ENCODE assay signal across 8 mouse cellular contexts in genomic region chr7:128238991-128239390, GRCm38 (mm10). TPM values are rescaled to one million over a fixed set of nuclear protein-coding genes. Genes with fewer than 3 reads are reported as not detected.
DNase-seq lines count a peak whose midpoint lies in the region; ATAC-seq and TF ChIP-seq lines count a peak whose summit lies in the region.

No protein-coding gene starts in this region.

- no peaks in the 10 kb centered on the region for H3K27me3 ChIP-seq in forebrain, embryonic 15.5 days

- peak; percentile 30 to 33 for DNase-seq in cerebellum, adult 18-20 months
- DNase-seq in cerebellum, postnatal 4 days (ENCODE audit: low spot score in 2 of 2) = no peak
- DNase-seq in kidney, postnatal 10 days = peak; percentile 62
- peak; percentile 16 to 57 for DNase-seq in thymus, postnatal 10 days (ENCODE audit: low spot score in 2 of 2)
- no peak for DNase-seq in adrenal gland, postnatal 10 days

- H3K79me2 ChIP-seq in macrophage (ENCODE audit: inconsistent target) = peaks cover 34% of the 10 kb centered on the region

- no peak for TF ChIP-seq CTCF in bone marrow macrophage, adult 2 months (IDR thresholded peaks at IDR 0.05; ENCODE audit: low read depth, low read length)

- peaks cover 12% of the 10 kb centered on the region; the same call in 1 of the 2 replicates for H3K36me3 ChIP-seq in forebrain, embryonic 15.5 days
- H3K36me3 ChIP-seq in macrophage (ENCODE audit: inconsistent target) = peaks cover 44% of the 10 kb centered on the region

- TF ChIP-seq POLR2A in bone marrow macrophage, adult 2 months (IDR thresholded peaks at IDR 0.05; ENCODE audit: borderline replicate concordance, low read depth, low read length) = no peak

- H3K9me3 ChIP-seq in forebrain, embryonic 15.5 days = no peaks in the 10 kb centered on the region

- peak overlapping the region; percentile 6; the same call in 1 of the 2 replicates for H3K27ac ChIP-seq in bone marrow macrophage, adult 2 months (ENCODE audit: insufficient read depth, low read depth, low read length)
- peak overlapping the region; percentile 98; the same call in 1 of the 2 replicates for H3K27ac ChIP-seq in forebrain, embryonic 15.5 days (replicated peaks)
- peak overlapping the region; percentile 50 for H3K27ac ChIP-seq in macrophage

- H3K4me3 ChIP-seq in bone marrow macrophage, adult 2 months (ENCODE audit: insufficient read depth, low read length) = peak overlapping the region; percentile 49
- H3K4me3 ChIP-seq in forebrain, embryonic 15.5 days = peak overlapping the region; percentile 70
- H3K4me3 ChIP-seq in macrophage (ENCODE audit: inconsistent target) = peak overlapping the region; percentile 35

- peaks cover 24% of the 10 kb centered on the region for H3K4me1 ChIP-seq in bone marrow macrophage, adult 2 months (ENCODE audit: control insufficient read depth, insufficient read depth, low read length)
- H3K4me1 ChIP-seq in forebrain, embryonic 15.5 days = peaks cover 17% of the 10 kb centered on the region

- WGBS in forebrain, embryonic 15.5 days = 24% methylated on average over 4 of the region's 4 CpGs
- 38% methylated on average over 4 of the region's 4 CpGs for WGBS in macrophage (ENCODE audit: missing documents)

- peak overlapping the region; percentile 56 for H3K4me2 ChIP-seq in forebrain, embryonic 15.5 days (replicated peaks)

- no peak overlapping the region for H3K9ac ChIP-seq in forebrain, embryonic 15.5 days (replicated peaks)

- no peak for ATAC-seq in forebrain, embryonic 15.5 days (replicated peaks)

RNA-seq across cellular contexts. Expression of gene 9130023H24Rik, which starts 1.2 kb away (rescaled TPM):
- polyA plus RNA-seq in bone marrow macrophage, adult 2 months (2012; ENCODE audit: insufficient read depth, insufficient read length, missing spikeins) = 2.5 and 2.8 TPM in 2 replicates
- polyA plus RNA-seq in forebrain, embryonic 15.5 days (2015; fragmentation: Nextera tagmentation; extraction: Ambion mirVana) = 8.8 and 9.7 TPM in 2 replicates
- 10 to 100 TPM in 12 of 26 experiments, 1 to 10 TPM in 14; 2.8 to 25.3 (median 9.7) TPM for total RNA-seq in macrophage (2018; cell fraction: chromatin; rRNA removed)
- total RNA-seq in macrophage (2018; cell fraction: cytosol; rRNA removed) = 10 to 100 TPM in 7 of 26 experiments, 1 to 10 TPM in 19; 3.1 to 12.8 (median 8.6) TPM
- 10 to 100 TPM in 18 of 26 experiments, 1 to 10 TPM in 8; 3.7 to 35.3 (median 14.8) TPM for total RNA-seq in macrophage (2018; cell fraction: nucleus; rRNA removed)
- polyA plus RNA-seq in macrophage (2018) = 5.0 to 5.9 TPM (median 5.6 TPM) in 3 replicates
- 1 to 10 TPM; 6.5 to 6.6 TPM for total RNA-seq in adrenal gland, postnatal 10 days (2021)

RNA-seq across cellular contexts. Expression of gene Armc5, which starts 1.8 kb away (rescaled TPM):
- polyA plus RNA-seq in bone marrow macrophage, adult 2 months (2012; ENCODE audit: insufficient read depth, insufficient read length, missing spikeins) = 14.6 and 15.0 TPM in 2 replicates
- 11.0 and 12.0 TPM in 2 replicates for polyA plus RNA-seq in forebrain, embryonic 15.5 days (2015; fragmentation: Nextera tagmentation; extraction: Ambion mirVana)
- 10 to 100 TPM; 19.0 to 66.6 (median 39.3) TPM for total RNA-seq in macrophage (2018; cell fraction: chromatin; rRNA removed)
- 10 to 100 TPM; 15.3 to 38.8 (median 25.4) TPM for total RNA-seq in macrophage (2018; cell fraction: cytosol; rRNA removed)
- total RNA-seq in macrophage (2018; cell fraction: nucleus; rRNA removed) = 10 to 100 TPM; 28.7 to 71.0 (median 42.7) TPM
- 10.9 to 18.5 TPM (median 17.7 TPM) in 3 replicates for polyA plus RNA-seq in macrophage (2018)
- total RNA-seq in adrenal gland, postnatal 10 days (2021) = 10 to 100 TPM; 17.0 to 18.8 TPM

RNA-seq across cellular contexts. Expression of gene Tgfb1i1, which starts 7.6 kb away (rescaled TPM):
- polyA plus RNA-seq in bone marrow macrophage, adult 2 months (2012; ENCODE audit: insufficient read depth, insufficient read length, missing spikeins) = 1.2 and 1.7 TPM in 2 replicates
- polyA plus RNA-seq in forebrain, embryonic 15.5 days (2015; fragmentation: Nextera tagmentation; extraction: Ambion mirVana) = 14.0 and 14.6 TPM in 2 replicates
- 10 to 100 TPM in 1 of 26 experiments, 1 to 10 TPM in 25; 1.5 to 11.5 (median 3.1) TPM for total RNA-seq in macrophage (2018; cell fraction: chromatin; rRNA removed)
- total RNA-seq in macrophage (2018; cell fraction: cytosol; rRNA removed) = under 1 TPM in 23 of 26 experiments, not detected in 3; 0.10 to 0.45 (median 0.21) TPM
- total RNA-seq in macrophage (2018; cell fraction: nucleus; rRNA removed) = 1 to 10 TPM in 22 of 26 experiments, under 1 TPM in 4; 0.63 to 5.9 (median 1.9) TPM
- polyA plus RNA-seq in macrophage (2018) = 0.26 to 0.36 TPM (median 0.30 TPM) in 3 replicates
- total RNA-seq in adrenal gland, postnatal 10 days (2021) = 10 to 100 TPM; 28.6 to 32.5 TPM

RNA-seq across cellular contexts. Expression of gene Slc5a2, which starts 26.5 kb away (rescaled TPM):
- polyA plus RNA-seq in bone marrow macrophage, adult 2 months (2012; ENCODE audit: insufficient read depth, insufficient read length, missing spikeins) = not detected in 2 replicates
- polyA plus RNA-seq in forebrain, embryonic 15.5 days (2015; fragmentation: Nextera tagmentation; extraction: Ambion mirVana) = not detected in 2 replicates
- not detected for total RNA-seq in macrophage (2018; cell fraction: chromatin; rRNA removed)
- not detected for total RNA-seq in macrophage (2018; cell fraction: cytosol; rRNA removed)
- not detected for total RNA-seq in macrophage (2018; cell fraction: nucleus; rRNA removed)
- 0.52 TPM in 1 of 3 replicates, not detected in the others for polyA plus RNA-seq in macrophage (2018)
- total RNA-seq in adrenal gland, postnatal 10 days (2021) = under 1 TPM in 1 of 2 experiments, not detected in 1; 0.27 TPM

RNA-seq across cellular contexts. Expression of gene Cox6a2, which starts 32.8 kb away (rescaled TPM):
- 1.2 TPM in 1 of 2 replicates, not detected in the other for polyA plus RNA-seq in bone marrow macrophage, adult 2 months (2012; ENCODE audit: insufficient read depth, insufficient read length, missing spikeins)
- 0.78 TPM in 1 of 2 replicates, not detected in the other for polyA plus RNA-seq in forebrain, embryonic 15.5 days (2015; fragmentation: Nextera tagmentation; extraction: Ambion mirVana)
- 1 to 10 TPM in 6 of 26 experiments, not detected in 20; 1.4 to 3.5 (median 2.8) TPM for total RNA-seq in macrophage (2018; cell fraction: chromatin; rRNA removed)
- 10 to 100 TPM in 3 of 26 experiments, 1 to 10 TPM in 21, under 1 TPM in 2; 0.89 to 15.9 (median 3.7) TPM for total RNA-seq in macrophage (2018; cell fraction: cytosol; rRNA removed)
- 1 to 10 TPM in 13 of 26 experiments, not detected in 13; 1.9 to 6.5 (median 3.2) TPM for total RNA-seq in macrophage (2018; cell fraction: nucleus; rRNA removed)
- 1.2 to 2.2 TPM (median 1.7 TPM) in 3 replicates for polyA plus RNA-seq in macrophage (2018)
- total RNA-seq in adrenal gland, postnatal 10 days (2021) = 100 to 1,000 TPM in 1 of 2 experiments, 10 to 100 TPM in 1; 25.0 to 167 TPM

Comparison
In these comparisons a context has a peak if more than half of its experiments do, and no peak if none do; other contexts are left out.
1. DNase-seq: peak in cerebellum, adult 18-20 months (2 of 2), kidney, postnatal 10 days (single experiment) and thymus, postnatal 10 days (2 of 2); none in cerebellum, postnatal 4 days (0 of 2) and adrenal gland, postnatal 10 days (single experiment).
2. H3K27ac ChIP-seq: peak in every context shown above with its lines; median percentile 98 in forebrain, embryonic 15.5 days; 50 in macrophage; 6 in bone marrow macrophage, adult 2 months.
3. Peak in every context shown above with its lines, with median percentiles within 50 percentile points of each other: H3K4me3 ChIP-seq.